ENCODE assay signal across 7 mouse cellular contexts in the genomic region with DNA sequence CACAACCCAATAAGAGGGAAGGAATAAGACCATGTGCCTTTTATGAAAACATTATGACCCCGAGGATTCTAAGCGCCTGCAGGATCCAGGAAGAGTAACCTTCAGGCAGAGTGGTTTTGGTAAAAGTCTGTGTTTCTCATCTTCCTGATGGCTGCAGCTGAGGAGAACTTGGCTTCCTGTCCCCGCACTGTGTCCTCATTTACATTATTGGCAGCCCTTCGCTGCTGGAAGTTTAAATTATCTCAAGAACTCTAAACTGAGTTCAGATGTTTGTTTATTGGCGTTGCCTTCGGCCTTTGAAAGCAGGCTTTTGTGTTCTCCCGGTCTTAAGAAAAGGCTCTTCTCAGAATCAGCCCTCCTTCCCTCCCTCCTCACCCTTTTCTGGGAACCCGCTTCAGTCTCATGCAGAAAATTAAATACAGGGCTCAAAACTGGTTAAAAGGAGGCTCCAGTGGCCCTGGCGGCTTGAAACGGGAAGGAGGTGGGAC.
DNase-seq lines count a peak whose midpoint lies in the region; ATAC-seq lines count a peak whose summit lies in the region.

No protein-coding gene starts in this region.

- H3K4me2 ChIP-seq in neural tube, embryonic 11.5 days (ENCODE audit: low read depth): peak overlapping the region; percentile 65
- peak overlapping the region; percentile 78 for H3K4me2 ChIP-seq in forebrain, embryonic 14.5 days (ENCODE audit: low read length)
- H3K4me2 ChIP-seq in limb, embryonic 12.5 days: peak overlapping the region; percentile 76
- peak overlapping the region; percentile 67 for H3K4me2 ChIP-seq in stomach, embryonic 14.5 days (replicated peaks; ENCODE audit: low read depth, low read length)

- peak; percentile 1; the same call in 1 of the 2 replicates for ATAC-seq in neural tube, embryonic 11.5 days (ENCODE audit: insufficient read depth, low FRiP score, low TSS enrichment)
- ATAC-seq in forebrain, embryonic 14.5 days: peak; percentile 62
- ATAC-seq in limb, embryonic 12.5 days (ENCODE audit: insufficient number of reproducible peaks, insufficient read depth, low FRiP score, low TSS enrichment, low read depth): peak; percentile 43; the same call in 1 of the 2 replicates
- peak; percentile 11; the same call in 1 of the 2 replicates for ATAC-seq in stomach, embryonic 14.5 days (ENCODE audit: insufficient number of reproducible peaks, insufficient read depth, low FRiP score, low read depth)

- H3K9ac ChIP-seq in neural tube, embryonic 11.5 days (ENCODE audit: low read length): peak overlapping the region; percentile 65
- H3K9ac ChIP-seq in forebrain, embryonic 14.5 days (ENCODE audit: low read length): peak overlapping the region; percentile 79
- H3K9ac ChIP-seq in limb, embryonic 12.5 days (replicated peaks): peak overlapping the region; percentile 65; the same call in 1 of the 2 replicates
- H3K9ac ChIP-seq in stomach, embryonic 14.5 days (replicated peaks; ENCODE audit: low read depth, low read length): 0 out of 2 replicates have a peak overlapping the region, but pooled peaks have one; percentile 23

- peak overlapping the region; percentile 23; the same call in 1 of the 2 replicates for H3K27ac ChIP-seq in neural tube, embryonic 11.5 days (ENCODE audit: low read depth, low read length)
- H3K27ac ChIP-seq in forebrain, embryonic 14.5 days (ENCODE audit: low read depth, low read length): no peak overlapping the region
- H3K27ac ChIP-seq in limb, embryonic 12.5 days: peak overlapping the region; percentile 88
- no peak overlapping the region; the same call in 1 of the 2 replicates for H3K27ac ChIP-seq in stomach, embryonic 14.5 days (ENCODE audit: low read length)

- WGBS in neural tube, embryonic 11.5 days: 2% methylated on average over 10 of the region's 10 CpGs
- under 1% methylated on average over 10 of the region's 10 CpGs for WGBS in forebrain, embryonic 14.5 days
- 3% methylated on average over 10 of the region's 10 CpGs for WGBS in limb, embryonic 12.5 days
- WGBS in stomach, embryonic 14.5 days: 5% methylated on average over 10 of the region's 10 CpGs

- H3K4me3 ChIP-seq in neural tube, embryonic 11.5 days (ENCODE audit: low read depth, low read length): peak overlapping the region; percentile 55
- peak overlapping the region; percentile 58 for H3K4me3 ChIP-seq in forebrain, embryonic 14.5 days (ENCODE audit: low read depth, low read length)
- peak overlapping the region; percentile 52 for H3K4me3 ChIP-seq in limb, embryonic 12.5 days (replicated peaks)
- peak overlapping the region; percentile 37 for H3K4me3 ChIP-seq in stomach, embryonic 14.5 days (ENCODE audit: low read depth, low read length)

- peaks cover 10% of the 10 kb centered on the region for H3K4me1 ChIP-seq in neural tube, embryonic 11.5 days (ENCODE audit: control insufficient read depth, insufficient read depth, low read length)
- H3K4me1 ChIP-seq in forebrain, embryonic 14.5 days (ENCODE audit: control insufficient read depth, insufficient read depth, low read length): peaks cover 20% of the 10 kb centered on the region
- peaks cover 34% of the 10 kb centered on the region for H3K4me1 ChIP-seq in limb, embryonic 12.5 days (replicated peaks)
- no peaks in the 10 kb centered on the region for H3K4me1 ChIP-seq in stomach, embryonic 14.5 days (ENCODE audit: control insufficient read depth, insufficient read depth, low read length)

- no peaks in the 10 kb centered on the region for H3K9me3 ChIP-seq in neural tube, embryonic 11.5 days (ENCODE audit: control insufficient read depth, low read length)
- no peaks in the 10 kb centered on the region for H3K9me3 ChIP-seq in forebrain, embryonic 14.5 days (replicated peaks; ENCODE audit: control insufficient read depth, low read length)
- H3K9me3 ChIP-seq in limb, embryonic 12.5 days: no peaks in the 10 kb centered on the region
- H3K9me3 ChIP-seq in stomach, embryonic 14.5 days (ENCODE audit: control insufficient read depth, low read depth, low read length): no peaks in the 10 kb centered on the region

- no peak for DNase-seq in neural tube, embryonic 11.5 days (ENCODE audit: low spot score)
- no peak for DNase-seq in neural tube, embryonic 10.5 days (ENCODE audit: extremely low spot score, low spot score)
- DNase-seq in forebrain, embryonic 14.5 days (ENCODE audit: low spot score): peak; percentile 76
- DNase-seq in layer of hippocampus, adult 9-11 months: no peak
- no peak for DNase-seq in frontal cortex, postnatal 25 days (ENCODE audit: low spot score in 2 of 2)

- no peaks in the 10 kb centered on the region for H3K27me3 ChIP-seq in neural tube, embryonic 11.5 days (ENCODE audit: control insufficient read depth, insufficient read depth, low read length)
- no peaks in the 10 kb centered on the region for H3K27me3 ChIP-seq in forebrain, embryonic 14.5 days (replicated peaks; ENCODE audit: control insufficient read depth, insufficient read depth, low read length)
- peaks cover 6% of the 10 kb centered on the region; the same call in 1 of the 2 replicates for H3K27me3 ChIP-seq in limb, embryonic 12.5 days
- H3K27me3 ChIP-seq in stomach, embryonic 14.5 days (ENCODE audit: control insufficient read depth, insufficient read depth, low read length): no peaks in the 10 kb centered on the region

- no peaks in the 10 kb centered on the region for H3K36me3 ChIP-seq in neural tube, embryonic 11.5 days (ENCODE audit: control insufficient read depth, insufficient read depth, low read length)
- no peaks in the 10 kb centered on the region for H3K36me3 ChIP-seq in forebrain, embryonic 14.5 days (ENCODE audit: control insufficient read depth, insufficient read depth, low read length)
- H3K36me3 ChIP-seq in limb, embryonic 12.5 days: no peaks in the 10 kb centered on the region
- H3K36me3 ChIP-seq in stomach, embryonic 14.5 days (ENCODE audit: control insufficient read depth, insufficient read depth, low read length): no peaks in the 10 kb centered on the region

Comparison
In these comparisons a context has a peak if more than half of its experiments do, and no peak if none do; other contexts are left out.
1. ATAC-seq: peak in every context shown above with its lines; median percentile 62 in forebrain, embryonic 14.5 days; 43 in limb, embryonic 12.5 days; 11 in stomach, embryonic 14.5 days; 1 in neural tube, embryonic 11.5 days.
2. H3K27ac ChIP-seq: peak in neural tube, embryonic 11.5 days (single experiment) and limb, embryonic 12.5 days (single experiment); none in forebrain, embryonic 14.5 days (single experiment) and stomach, embryonic 14.5 days (single experiment).
3. H3K9ac ChIP-seq: peak in every context shown above with its lines; median percentile 79 in forebrain, embryonic 14.5 days; 65 in neural tube, embryonic 11.5 days; 65 in limb, embryonic 12.5 days; 23 in stomach, embryonic 14.5 days.
4. Peak in every context shown above with its lines, with median percentiles within 50 percentile points of each other: H3K4me2 ChIP-seq and H3K4me3 ChIP-seq.